Mouse (Mus musculus): ENCODE results near the gene Tmem184b. TPM values are rescaled to one million over a fixed set of nuclear protein-coding genes. Genes with fewer than 3 reads are reported as not detected.

The Tmem184b gene
- polyA plus RNA-seq, 1 experiment from 2014 or later: 63.1 TPM

- no peaks in the 10 kb centered on the region for H3K27me3 ChIP-seq (ENCODE audit: control insufficient read depth, insufficient read depth, low read length)
- no peak overlapping the region for H3K4me2 ChIP-seq (replicated peaks; ENCODE audit: low read depth, low read length)
- H3K9me3 ChIP-seq (ENCODE audit: control insufficient read depth, low read length): no peaks in the 10 kb centered on the region
- no peaks in the 10 kb centered on the region for H3K4me1 ChIP-seq (ENCODE audit: control insufficient read depth, insufficient read depth, low read length)
- no peak overlapping the region for H3K9ac ChIP-seq (ENCODE audit: low read depth, low read length)
- no peaks in the 10 kb centered on the region for H3K36me3 ChIP-seq (ENCODE audit: control insufficient read depth, insufficient read depth, low read length)
- H3K4me3 ChIP-seq (ENCODE audit: low read length): no peak overlapping the region
- ATAC-seq (ENCODE audit: low FRiP score, low TSS enrichment): no peak
- H3K27ac ChIP-seq (ENCODE audit: low read depth, low read length): no peak overlapping the region
- 59% methylated on average over 4 of the region's 4 CpGs for WGBS
Observed at GRCm38 (mm10) chr15:79333409-79333808, 70.0 kb downstream of the Tmem184b start.

- 56% methylated on average over 4 of the region's 4 CpGs for WGBS
- Histone ChIP-seq H3K36me3 (ENCODE audit: control insufficient read depth, insufficient read depth, low read length) (no peaks in the 10 kb centered on the region), H3K27me3 (ENCODE audit: control insufficient read depth, insufficient read depth, low read length) (no peaks in the 10 kb centered on the region), H3K4me2 (replicated peaks; ENCODE audit: low read depth, low read length) (no peak overlapping the region), H3K4me1 (ENCODE audit: control insufficient read depth, insufficient read depth, low read length) (peaks cover 18% of the 10 kb centered on the region), H3K9me3 (ENCODE audit: control insufficient read depth, low read length) (no peaks in the 10 kb centered on the region), H3K9ac (ENCODE audit: low read depth, low read length) (no peak overlapping the region), H3K4me3 (ENCODE audit: low read length) (no peak overlapping the region), H3K27ac (ENCODE audit: low read depth, low read length) (no peak overlapping the region)
- ATAC-seq (ENCODE audit: low FRiP score, low TSS enrichment): no peak
Observed at GRCm38 (mm10) chr15:79330521-79330920, 72.8 kb downstream of the Tmem184b start.

GRCm38 (mm10) chr15:79329979-79330363 lies 73.4 kb downstream of the Tmem184b start:
- H3K36me3 ChIP-seq (ENCODE audit: control insufficient read depth, insufficient read depth, low read length): no peaks in the 10 kb centered on the region
- ATAC-seq (ENCODE audit: low FRiP score, low TSS enrichment): no peak
- H3K4me1 ChIP-seq (ENCODE audit: control insufficient read depth, insufficient read depth, low read length): peaks cover 18% of the 10 kb centered on the region
- H3K27ac ChIP-seq (ENCODE audit: low read depth, low read length): 0 out of 2 replicates have a peak overlapping the region, but pooled peaks have one; percentile 47
- H3K9me3 ChIP-seq (ENCODE audit: control insufficient read depth, low read length): no peaks in the 10 kb centered on the region
- H3K9ac ChIP-seq (ENCODE audit: low read depth, low read length): no peak overlapping the region
- H3K4me2 ChIP-seq (replicated peaks; ENCODE audit: low read depth, low read length): no peak overlapping the region
- no peak overlapping the region for H3K4me3 ChIP-seq (ENCODE audit: low read length)
- 91% methylated on average over 6 of the region's 6 CpGs for WGBS
- no peaks in the 10 kb centered on the region for H3K27me3 ChIP-seq (ENCODE audit: control insufficient read depth, insufficient read depth, low read length)

- Histone ChIP-seq H3K9me3 (ENCODE audit: control insufficient read depth, low read length) (no peaks in the 10 kb centered on the region), H3K4me2 (replicated peaks; ENCODE audit: low read depth, low read length) (no peak overlapping the region), H3K4me3 (ENCODE audit: low read length) (no peak overlapping the region), H3K9ac (ENCODE audit: low read depth, low read length) (no peak overlapping the region), H3K36me3 (ENCODE audit: control insufficient read depth, insufficient read depth, low read length) (no peaks in the 10 kb centered on the region), H3K4me1 (ENCODE audit: control insufficient read depth, insufficient read depth, low read length) (peaks cover 18% of the 10 kb centered on the region), H3K27ac (ENCODE audit: low read depth, low read length) (no peak overlapping the region), H3K27me3 (ENCODE audit: control insufficient read depth, insufficient read depth, low read length) (no peaks in the 10 kb centered on the region)
- ATAC-seq (ENCODE audit: low FRiP score, low TSS enrichment): no peak
- 96% methylated on average over 6 of the region's 6 CpGs for WGBS
Observed at GRCm38 (mm10) chr15:79329346-79329978, 73.9 kb downstream of the Tmem184b start.

- peak overlapping the region; percentile 78; the same call in 1 of the 2 replicates for H3K27ac ChIP-seq (ENCODE audit: low read depth, low read length)
- H3K4me2 ChIP-seq (replicated peaks; ENCODE audit: low read depth, low read length): peak overlapping the region; percentile 89
- WGBS: 92% methylated on average over 4 of the region's 4 CpGs
Observed at GRCm38 (mm10) chr15:79328939-79329275, 74.5 kb downstream of the Tmem184b start.

GRCm38 (mm10) chr15:79328058-79328938 lies 75.1 kb downstream of the Tmem184b start, which contains the start of gene Pla2g6:
Pla2g6 (minus strand) TSS chr15:79328390.
- Histone ChIP-seq H3K36me3 (ENCODE audit: control insufficient read depth, insufficient read depth, low read length) (no peaks in the 10 kb centered on the region), H3K27me3 (ENCODE audit: control insufficient read depth, insufficient read depth, low read length) (no peaks in the 10 kb centered on the region), H3K9ac (ENCODE audit: low read depth, low read length) (peak within 1 kb of the TSS; percentile 71), H3K4me2 (replicated peaks; ENCODE audit: low read depth, low read length) (peak within 1 kb of the TSS; percentile 89), H3K4me1 (ENCODE audit: control insufficient read depth, insufficient read depth, low read length) (peaks cover 18% of the 10 kb centered on the region), H3K9me3 (ENCODE audit: control insufficient read depth, low read length) (no peaks in the 10 kb centered on the region), H3K27ac (ENCODE audit: low read depth, low read length) (peak within 1 kb of the TSS; percentile 88), H3K4me3 (ENCODE audit: low read length) (peak within 1 kb of the TSS; percentile 66)
- peak; percentile 97 for ATAC-seq (ENCODE audit: low FRiP score, low TSS enrichment)
- WGBS: 3% methylated on average over 46 of the region's 46 CpGs

More at GRCm38 (mm10) chr15:79328939-79329275, 74.5 kb downstream of the Tmem184b start:
- Histone ChIP-seq H3K9me3 (ENCODE audit: control insufficient read depth, low read length) (no peaks in the 10 kb centered on the region), H3K4me1 (ENCODE audit: control insufficient read depth, insufficient read depth, low read length) (peaks cover 18% of the 10 kb centered on the region), H3K9ac (ENCODE audit: low read depth, low read length) (no peak overlapping the region), H3K27me3 (ENCODE audit: control insufficient read depth, insufficient read depth, low read length) (no peaks in the 10 kb centered on the region), H3K36me3 (ENCODE audit: control insufficient read depth, insufficient read depth, low read length) (no peaks in the 10 kb centered on the region), H3K4me3 (ENCODE audit: low read length) (peak overlapping the region; percentile 66; the same call in 1 of the 2 replicates)
- ATAC-seq (ENCODE audit: low FRiP score, low TSS enrichment): no peak

GRCm38 (mm10) chr15:79326971-79327961 lies 76.1 kb downstream of the Tmem184b start:
- 11% methylated on average over 20 of the region's 20 CpGs for WGBS
- 0 out of 2 replicates have a peak, but pooled peaks have one; percentile 18 for ATAC-seq (ENCODE audit: low FRiP score, low TSS enrichment)
- Histone ChIP-seq H3K4me3 (ENCODE audit: low read length) (peak overlapping the region; percentile 66), H3K9ac (ENCODE audit: low read depth, low read length) (peak overlapping the region; percentile 71), H3K4me2 (replicated peaks; ENCODE audit: low read depth, low read length) (peak overlapping the region; percentile 89), H3K9me3 (ENCODE audit: control insufficient read depth, low read length) (no peaks in the 10 kb centered on the region), H3K36me3 (ENCODE audit: control insufficient read depth, insufficient read depth, low read length) (no peaks in the 10 kb centered on the region), H3K27me3 (ENCODE audit: control insufficient read depth, insufficient read depth, low read length) (no peaks in the 10 kb centered on the region), H3K27ac (ENCODE audit: low read depth, low read length) (peak overlapping the region; percentile 88), H3K4me1 (ENCODE audit: control insufficient read depth, insufficient read depth, low read length) (peaks cover 22% of the 10 kb centered on the region)

GRCm38 (mm10) chr15:79326264-79326663 lies 77.1 kb downstream of the Tmem184b start:
- no peak for ATAC-seq (ENCODE audit: low FRiP score, low TSS enrichment)
- H3K4me1 ChIP-seq (ENCODE audit: control insufficient read depth, insufficient read depth, low read length): peaks cover 22% of the 10 kb centered on the region
- peak overlapping the region; percentile 8; the same call in 1 of the 2 replicates for H3K4me2 ChIP-seq (replicated peaks; ENCODE audit: low read depth, low read length)
- H3K4me3 ChIP-seq (ENCODE audit: low read length): no peak overlapping the region
- no peaks in the 10 kb centered on the region for H3K27me3 ChIP-seq (ENCODE audit: control insufficient read depth, insufficient read depth, low read length)
- H3K9me3 ChIP-seq (ENCODE audit: control insufficient read depth, low read length): no peaks in the 10 kb centered on the region
- no peaks in the 10 kb centered on the region for H3K36me3 ChIP-seq (ENCODE audit: control insufficient read depth, insufficient read depth, low read length)
- H3K9ac ChIP-seq (ENCODE audit: low read depth, low read length): no peak overlapping the region
- whole genome bisulfite sequencing: 39% methylated on average over 4 of the region's 4 CpGs
- no peak overlapping the region for H3K27ac ChIP-seq (ENCODE audit: low read depth, low read length)

Measured in kidney, embryonic 14.5 days (tissue).